Mouse (Mus musculus): ENCODE measurements around the gene Srrt. TPM values are rescaled to one million over a fixed set of nuclear protein-coding genes. Genes with fewer than 3 reads are reported as not detected.

Srrt gene
- polyA plus RNA-seq, 1 experiment from 2014 or later: 84.9 TPM

- H3K27me3 ChIP-seq (replicated peaks): no peaks in the 10 kb centered on the region
- H3K27ac ChIP-seq (replicated peaks): peak overlapping the region; percentile 93
- peak overlapping the region; percentile 97 for H3K9ac ChIP-seq
- peak overlapping the region; percentile 94 for H3K4me2 ChIP-seq
- peak overlapping the region; percentile 83 for H3K4me3 ChIP-seq
- H3K36me3 ChIP-seq: peaks cover 53% of the 10 kb centered on the region
- peaks cover 40% of the 10 kb centered on the region for H3K4me1 ChIP-seq
- 2% methylated on average over 22 of the region's 22 CpGs for WGBS
- H3K9me3 ChIP-seq: peaks cover 2% of the 10 kb centered on the region; the same call in 1 of the 2 replicates
- ATAC-seq (ENCODE audit: extremely low read depth, insufficient number of reproducible peaks, low FRiP score, low TSS enrichment): 0 out of 2 replicates have a peak, but pooled peaks have one; percentile 28
These were observed 6.2 kb upstream of the Srrt start for GRCm38 (mm10) chr5:137313466-137314192.

DNA sequence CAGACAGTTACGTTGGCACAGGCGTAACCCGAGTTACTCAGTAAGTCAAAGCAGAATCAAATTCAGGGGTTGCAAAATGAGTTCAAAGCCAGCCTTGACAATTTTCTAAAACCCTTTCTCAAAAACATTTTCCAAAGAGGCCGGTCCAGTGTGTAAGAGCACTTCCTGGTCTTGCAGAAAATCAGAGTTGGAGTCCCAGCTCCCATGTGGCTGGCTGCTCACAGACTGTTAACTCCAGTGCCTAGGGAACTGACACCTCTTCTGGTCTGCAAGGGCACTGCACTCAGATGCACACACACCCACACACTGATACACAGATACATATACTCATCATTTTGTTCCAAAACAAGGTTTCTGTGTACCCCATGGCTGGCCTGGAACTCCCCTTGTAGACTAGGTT lies 882 bp upstream of the Srrt start:
- peak overlapping the region; percentile 85 for H3K4me2 ChIP-seq
- no peak for ATAC-seq (ENCODE audit: extremely low read depth, insufficient number of reproducible peaks, low FRiP score, low TSS enrichment)
- H3K9me3 ChIP-seq: peaks cover 4% of the 10 kb centered on the region; the same call in 1 of the 2 replicates
- H3K36me3 ChIP-seq: peaks cover 71% of the 10 kb centered on the region
- H3K4me1 ChIP-seq: peaks cover 64% of the 10 kb centered on the region
- H3K27me3 ChIP-seq (replicated peaks): no peaks in the 10 kb centered on the region
- 93% methylated on average over 4 of the region's 4 CpGs for WGBS
- H3K9ac ChIP-seq: peak overlapping the region; percentile 98
- peak overlapping the region; percentile 97 for H3K27ac ChIP-seq (replicated peaks)
- H3K4me3 ChIP-seq: peak overlapping the region; percentile 77

DNA sequence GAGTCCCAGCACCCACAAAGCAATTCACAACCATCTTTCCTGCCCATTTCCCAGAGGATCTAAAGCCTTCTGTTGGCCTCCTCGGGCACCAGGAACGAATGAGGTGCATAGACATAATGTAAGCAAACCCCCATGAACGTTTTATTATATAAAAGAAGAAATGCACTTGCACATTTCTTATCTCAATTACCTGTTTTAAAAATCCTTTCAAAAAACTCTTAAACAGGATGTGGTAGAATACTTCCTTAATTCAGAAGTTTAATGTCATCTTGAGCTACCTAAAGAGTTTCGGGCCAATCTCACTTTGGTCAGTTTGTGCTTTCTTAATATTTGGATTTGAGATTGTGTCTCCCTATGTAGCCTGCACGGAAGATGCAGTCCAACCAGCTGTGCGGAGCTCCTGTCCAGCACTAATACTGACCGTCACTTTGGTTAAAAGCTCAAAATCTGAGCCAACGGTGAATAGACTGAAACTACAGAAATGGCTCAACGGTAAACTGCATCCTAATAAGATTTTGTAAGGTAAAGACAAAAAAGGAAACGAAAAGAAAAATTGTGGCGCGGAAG lies 952 bp downstream of the Srrt start:
- Histone ChIP-seq H3K9ac (peak overlapping the region; percentile 98), H3K27me3 (replicated peaks) (no peaks in the 10 kb centered on the region), H3K4me3 (peak overlapping the region; percentile 77), H3K27ac (replicated peaks) (peak overlapping the region; percentile 97), H3K4me2 (peak overlapping the region; percentile 85), H3K9me3 (peaks cover 4% of the 10 kb centered on the region; the same call in 1 of the 2 replicates), H3K4me1 (peaks cover 50% of the 10 kb centered on the region), H3K36me3 (peaks cover 78% of the 10 kb centered on the region)
- ATAC-seq (ENCODE audit: extremely low read depth, insufficient number of reproducible peaks, low FRiP score, low TSS enrichment): no peak
- 16% methylated on average over 12 of the region's 12 CpGs for WGBS

- WGBS: 74% methylated on average over 3 of the region's 3 CpGs
- Histone ChIP-seq H3K9ac (peak overlapping the region; percentile 98), H3K36me3 (peaks cover 78% of the 10 kb centered on the region), H3K27ac (replicated peaks) (no peak overlapping the region), H3K9me3 (peaks cover 4% of the 10 kb centered on the region; the same call in 1 of the 2 replicates), H3K4me1 (peaks cover 48% of the 10 kb centered on the region), H3K4me3 (peak overlapping the region; percentile 77), H3K27me3 (replicated peaks) (no peaks in the 10 kb centered on the region), H3K4me2 (peak overlapping the region; percentile 85)
- no peak for ATAC-seq (ENCODE audit: extremely low read depth, insufficient number of reproducible peaks, low FRiP score, low TSS enrichment)
These were observed 1.7 kb downstream of the Srrt start for GRCm38 (mm10) chr5:137305822-137306221.

- Histone ChIP-seq H3K9me3 (peaks cover 4% of the 10 kb centered on the region; the same call in 1 of the 2 replicates), H3K4me1 (peaks cover 48% of the 10 kb centered on the region), H3K4me3 (peak overlapping the region; percentile 77), H3K9ac (peak overlapping the region; percentile 98), H3K36me3 (peaks cover 78% of the 10 kb centered on the region), H3K4me2 (peak overlapping the region; percentile 85), H3K27me3 (replicated peaks) (no peaks in the 10 kb centered on the region), H3K27ac (replicated peaks) (no peak overlapping the region)
- WGBS: 61% methylated on average over 4 of the region's 4 CpGs
- ATAC-seq (ENCODE audit: extremely low read depth, insufficient number of reproducible peaks, low FRiP score, low TSS enrichment): no peak
These were observed 2.7 kb downstream of the Srrt start for GRCm38 (mm10) chr5:137304816-137305215.

- 66% methylated on average over 3 of the region's 3 CpGs for WGBS
- peaks cover 78% of the 10 kb centered on the region for H3K36me3 ChIP-seq
- H3K27me3 ChIP-seq (replicated peaks): no peaks in the 10 kb centered on the region
- H3K9me3 ChIP-seq: peaks cover 4% of the 10 kb centered on the region; the same call in 1 of the 2 replicates
- no peak overlapping the region for H3K4me3 ChIP-seq
- peaks cover 48% of the 10 kb centered on the region for H3K4me1 ChIP-seq
- H3K4me2 ChIP-seq: peak overlapping the region; percentile 85
- H3K27ac ChIP-seq (replicated peaks): 0 out of 2 replicates have a peak overlapping the region, but pooled peaks have one; percentile 12
- 0 out of 2 replicates have a peak overlapping the region, but pooled peaks have one; percentile 98 for H3K9ac ChIP-seq
- no peak for ATAC-seq (ENCODE audit: extremely low read depth, insufficient number of reproducible peaks, low FRiP score, low TSS enrichment)
These were observed 3.3 kb downstream of the Srrt start for GRCm38 (mm10) chr5:137304165-137304564.

DNA sequence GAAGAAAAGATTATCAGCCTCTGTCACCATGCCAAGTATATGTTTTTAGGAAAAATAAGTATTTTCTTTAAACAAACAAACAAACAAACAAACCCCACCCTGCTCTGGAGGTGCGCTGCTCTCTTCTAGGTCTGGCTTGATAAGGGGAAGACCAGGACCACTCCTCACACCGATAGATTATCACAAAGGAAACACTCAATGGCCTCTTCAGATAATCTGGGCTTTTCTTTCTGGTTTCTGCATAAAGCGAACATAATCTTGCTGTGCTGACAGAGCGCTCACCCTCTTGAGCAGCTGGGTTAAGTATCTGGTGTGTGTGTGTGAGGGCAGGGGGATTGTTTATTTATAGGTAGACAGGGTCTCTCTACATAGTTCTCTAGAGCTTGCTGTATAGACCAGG lies 3.9 kb downstream of the Srrt start:
- H3K36me3 ChIP-seq: peaks cover 78% of the 10 kb centered on the region
- peaks cover 48% of the 10 kb centered on the region for H3K4me1 ChIP-seq
- no peaks in the 10 kb centered on the region for H3K27me3 ChIP-seq (replicated peaks)
- peak overlapping the region; percentile 85; the same call in 1 of the 2 replicates for H3K4me2 ChIP-seq
- no peak overlapping the region for H3K4me3 ChIP-seq
- H3K9ac ChIP-seq: peak overlapping the region; percentile 98; the same call in 1 of the 2 replicates
- ATAC-seq (ENCODE audit: extremely low read depth, insufficient number of reproducible peaks, low FRiP score, low TSS enrichment): no peak
- 26% methylated on average over 4 of the region's 4 CpGs for WGBS
- H3K27ac ChIP-seq (replicated peaks): 0 out of 2 replicates have a peak overlapping the region, but pooled peaks have one; percentile 12
- peaks cover 2% of the 10 kb centered on the region; the same call in 1 of the 2 replicates for H3K9me3 ChIP-seq

GRCm38 (mm10) chr5:137301253-137301652 lies 6.2 kb downstream of the Srrt start:
- H3K27me3 ChIP-seq (replicated peaks): no peaks in the 10 kb centered on the region
- no peak for ATAC-seq (ENCODE audit: extremely low read depth, insufficient number of reproducible peaks, low FRiP score, low TSS enrichment)
- H3K9me3 ChIP-seq: no peaks in the 10 kb centered on the region
- no peak overlapping the region for H3K4me3 ChIP-seq
- H3K9ac ChIP-seq: no peak overlapping the region
- peaks cover 97% of the 10 kb centered on the region for H3K36me3 ChIP-seq
- no peak overlapping the region for H3K27ac ChIP-seq (replicated peaks)
- H3K4me1 ChIP-seq: peaks cover 35% of the 10 kb centered on the region
- no peak overlapping the region for H3K4me2 ChIP-seq
- 86% methylated on average over 21 of the region's 21 CpGs for WGBS

- Histone ChIP-seq H3K9me3 (no peaks in the 10 kb centered on the region), H3K4me1 (peaks cover 30% of the 10 kb centered on the region), H3K36me3 (peaks cover 93% of the 10 kb centered on the region), H3K27me3 (replicated peaks) (no peaks in the 10 kb centered on the region), H3K4me2 (no peak overlapping the region), H3K9ac (0 out of 2 replicates have a peak overlapping the region, but pooled peaks have one; percentile 40), H3K4me3 (no peak overlapping the region), H3K27ac (replicated peaks) (no peak overlapping the region)
- 57% methylated on average over 7 of the region's 7 CpGs for WGBS
- no peak for ATAC-seq (ENCODE audit: extremely low read depth, insufficient number of reproducible peaks, low FRiP score, low TSS enrichment)
These were observed 8.2 kb downstream of the Srrt start for GRCm38 (mm10) chr5:137299240-137299639.

GRCm38 (mm10) chr5:137297126-137297525 lies 10.3 kb downstream of the Srrt start:
- H3K4me2 ChIP-seq: no peak overlapping the region
- no peak overlapping the region for H3K9ac ChIP-seq
- H3K27me3 ChIP-seq (replicated peaks): peaks cover 7% of the 10 kb centered on the region
- H3K9me3 ChIP-seq: no peaks in the 10 kb centered on the region
- WGBS: 90% methylated on average over 14 of the region's 14 CpGs
- H3K4me3 ChIP-seq: no peak overlapping the region
- no peak for ATAC-seq (ENCODE audit: extremely low read depth, insufficient number of reproducible peaks, low FRiP score, low TSS enrichment)
- peaks cover 31% of the 10 kb centered on the region for H3K4me1 ChIP-seq
- no peak overlapping the region for H3K27ac ChIP-seq (replicated peaks)
- peaks cover 71% of the 10 kb centered on the region for H3K36me3 ChIP-seq

- Histone ChIP-seq H3K4me3 (no peak overlapping the region), H3K36me3 (peaks cover 57% of the 10 kb centered on the region), H3K27ac (replicated peaks) (no peak overlapping the region), H3K27me3 (replicated peaks) (peaks cover 19% of the 10 kb centered on the region), H3K4me2 (peak overlapping the region; percentile 100; the same call in 1 of the 2 replicates), H3K4me1 (peaks cover 28% of the 10 kb centered on the region), H3K9me3 (no peaks in the 10 kb centered on the region), H3K9ac (no peak overlapping the region; the same call in 1 of the 2 replicates)
- WGBS: 90% methylated on average over 15 of the region's 15 CpGs
- no peak for ATAC-seq (ENCODE audit: extremely low read depth, insufficient number of reproducible peaks, low FRiP score, low TSS enrichment)
These were observed 11.8 kb downstream of the Srrt start for GRCm38 (mm10) chr5:137295712-137296111.
